Mouse (Mus musculus): ENCODE data around the gene Gbp2. TPM values are rescaled to one million over a fixed set of nuclear protein-coding genes. Genes with fewer than 3 reads are reported as not detected.

The Gbp2 gene
- total and polyA plus RNA-seq, 3 experiments = 22.5 to 48.4 (median 36.5) TPM

- H3K4me2 ChIP-seq (ENCODE audit: insufficient read depth, low read depth, poor library complexity, severe bottlenecking) = peak overlapping the region; percentile 53; the same call in 1 of the 2 replicates
- peaks cover 11 to 30% of the 10 kb centered on the region in 2 experiments for H3K4me1 ChIP-seq (ENCODE audit: control insufficient read depth in 1 of 2, insufficient read depth in 2 of 2)
- TF ChIP-seq JUND (conservative IDR thresholded peaks at IDR 0.05; ENCODE audit: low read depth, low read length) = no peak; the same call in 1 of the 2 replicates
- TF ChIP-seq IRF4 (IDR thresholded peaks at IDR 0.05; ENCODE audit: low read depth, low read length) = no peak; the same call in 1 of the 2 replicates
- TF ChIP-seq MYC (IDR thresholded peaks at IDR 0.05; ENCODE audit: low read depth, low read length) = no peak
- peak; percentile 26; the same call in 1 of the 2 replicates for TF ChIP-seq TCF12 (IDR thresholded peaks at IDR 0.05; ENCODE audit: low read depth, low read length)
- TF ChIP-seq NRF1 (IDR thresholded peaks at IDR 0.05; ENCODE audit: low read depth, low read length) = no peak
- peak; percentile 36; the same call in 1 of the 2 replicates for TF ChIP-seq SIN3A (IDR thresholded peaks at IDR 0.05; ENCODE audit: low read length)
- peak; percentile 65; the same call in 1 of the 2 replicates for TF ChIP-seq CHD2 (IDR thresholded peaks at IDR 0.05; ENCODE audit: low read length)
- peak; percentile 47; the same call in 1 of the 2 replicates for TF ChIP-seq EP300 (IDR thresholded peaks at IDR 0.05; ENCODE audit: low read length)
- TF ChIP-seq MAZ (IDR thresholded peaks at IDR 0.05; ENCODE audit: low read depth, low read length) = no peak
- no peak for TF ChIP-seq TBP (conservative IDR thresholded peaks at IDR 0.05; ENCODE audit: low read depth, low read length)
- no peak overlapping the region for H3K4me3 ChIP-seq (replicated peaks in 1 of 3; ENCODE audit: low read depth in 2 of 3, low read length in 2 of 3, poor library complexity in 1 of 3)
- DNase-seq (ENCODE audit: extremely low read depth) = peak; percentile 39
- no peak overlapping the region for H3K27ac ChIP-seq (ENCODE audit: insufficient read depth, low read depth)
- peaks cover under 1 to 4% of the 10 kb centered on the region in 2 experiments for H3K36me3 ChIP-seq (replicated peaks in 1 of 2; ENCODE audit: control insufficient read depth in 1 of 2, insufficient read depth in 1 of 2, low read length in 1 of 2)
- dilution Hi-C loops (cut with MboI; ENCODE audit: extremely low pct_ligation_motif_present, extremely low pct_unique_long_range_greater_than_20kb, low sequenced_read_pairs) = no loop called here
- in situ Hi-C loops (cut with MboI; ENCODE audit: low pct_ligation_motif_present, low pct_unique_long_range_greater_than_20kb, low sequenced_read_pairs) = no loop called here
- no peak overlapping the region for H3K9ac ChIP-seq (ENCODE audit: insufficient read depth, low read depth)
- no peaks in the 10 kb centered on the region for H3K79me2 ChIP-seq (replicated peaks; ENCODE audit: control insufficient read depth, extremely low read depth, insufficient read depth, poor library complexity, severe bottlenecking)
- peaks cover 6% of the 10 kb centered on the region for H3K27me3 ChIP-seq (replicated peaks)
- H3K9me3 ChIP-seq (replicated peaks; ENCODE audit: low read length) = no peaks in the 10 kb centered on the region
Observed at GRCm38 (mm10) chr3:142618658-142619057, 1.7 kb upstream of the Gbp2 start.

- TF ChIP-seq CHD2 (IDR thresholded peaks at IDR 0.05; ENCODE audit: low read length) (0 out of 2 replicates have a peak, but pooled peaks have one; percentile 2), NELFE (IDR thresholded peaks at IDR 0.05; ENCODE audit: low read depth, low read length) (0 out of 2 replicates have a peak, but pooled peaks have one; percentile 4), RAD21 (IDR thresholded peaks at IDR 0.05; ENCODE audit: low read depth, low read length) (no peak)
- peaks cover 11 to 30% of the 10 kb centered on the region in 2 experiments for H3K4me1 ChIP-seq (ENCODE audit: control insufficient read depth in 1 of 2, insufficient read depth in 2 of 2)
- peaks cover 3% of the 10 kb centered on the region for H3K27me3 ChIP-seq (replicated peaks)
- H3K9me3 ChIP-seq (replicated peaks; ENCODE audit: low read length) = no peaks in the 10 kb centered on the region
- peaks cover 5 to 10% of the 10 kb centered on the region in 2 experiments for H3K36me3 ChIP-seq (replicated peaks in 1 of 2; ENCODE audit: control insufficient read depth in 1 of 2, insufficient read depth in 1 of 2, low read length in 1 of 2)
- peak overlapping the region; percentile 25 for H3K9ac ChIP-seq (ENCODE audit: insufficient read depth, low read depth)
- DNase-seq (ENCODE audit: extremely low read depth) = peak; percentile 56
- H3K4me2 ChIP-seq (ENCODE audit: insufficient read depth, low read depth, poor library complexity, severe bottlenecking) = peak overlapping the region; percentile 53
- in situ Hi-C loops (cut with MboI; ENCODE audit: low pct_ligation_motif_present, low pct_unique_long_range_greater_than_20kb, low sequenced_read_pairs) = no loop called here
- peak overlapping the region in 2 of 3 experiments; percentile 50 to 67 for H3K4me3 ChIP-seq (replicated peaks in 1 of 3; ENCODE audit: low read depth in 2 of 3, low read length in 2 of 3, poor library complexity in 1 of 3)
- H3K27ac ChIP-seq (ENCODE audit: insufficient read depth, low read depth) = no peak overlapping the region
- dilution Hi-C loops (cut with MboI; ENCODE audit: extremely low pct_ligation_motif_present, extremely low pct_unique_long_range_greater_than_20kb, low sequenced_read_pairs) = no loop called here
- H3K79me2 ChIP-seq (replicated peaks; ENCODE audit: control insufficient read depth, extremely low read depth, insufficient read depth, poor library complexity, severe bottlenecking) = no peaks in the 10 kb centered on the region
Observed at GRCm38 (mm10) chr3:142619606-142620005, 796 bp upstream of the Gbp2 start.

Measured in CH12.LX (cell line).